Mouse (Mus musculus) kidney, postnatal 0 days (tissue): ENCODE results near the gene Gimap4. TPM values are rescaled to one million over a fixed set of nuclear protein-coding genes. Genes with fewer than 3 reads are reported as not detected.

ENCODE experiments used
- ATAC-seq: fragments of 200-750 bp; cut with Nextera tagmentation; replicated peaks from 2 replicates; pipeline ENCODE4 v1.8.0; 2017; ENCODE audit warnings: low read depth, moderate number of reproducible peaks, moderate TSS enrichment, moderate library complexity; ENCODE audit not compliant: low FRiP score
- DNase-seq: peaks from one replicate; pipeline ENCODE4 v3.0.0-alpha.2; 2016; ENCODE audit warnings: low spot score
- H3K27ac ChIP-seq: fragments of 300-500 bp; sonication (generic); 2 replicates; pipeline ENCODE4 v1.5.1; 2014; ENCODE audit warnings: mild to moderate bottlenecking
- H3K27me3 ChIP-seq: fragments of 300-500 bp; sonication (generic); 2 replicates; pipeline ENCODE4 v1.6.1; 2014; ENCODE audit warnings: low read length, mixed read lengths; ENCODE audit not compliant: insufficient read depth
- H3K36me3 ChIP-seq: fragments of 300-500 bp; sonication (generic); 2 replicates; pipeline ENCODE4 v1.6.1; 2014; ENCODE audit warnings: low read length, mixed read lengths; ENCODE audit not compliant: insufficient read depth
- H3K4me1 ChIP-seq: fragments of 300-500 bp; sonication (generic); replicated peaks from 2 replicates; pipeline ENCODE4 v1.6.1; 2014; ENCODE audit warnings: antibody characterized with exemption, low read length, mixed read lengths; ENCODE audit not compliant: insufficient read depth
- H3K4me2 ChIP-seq: fragments of 300-500 bp; sonication (generic); 2 replicates; pipeline ENCODE4 v1.6.1; 2014; ENCODE audit warnings: mild to moderate bottlenecking, low read length, moderate library complexity, mixed read lengths
- H3K4me3 ChIP-seq: fragments of 300-500 bp; sonication (generic); replicated peaks from 2 replicates; pipeline ENCODE4 v1.5.1; 2014; ENCODE audit warnings: low read depth, low read length
- H3K9ac ChIP-seq: fragments of 300-500 bp; sonication (generic); 2 replicates; pipeline ENCODE4 v1.6.1; 2014; ENCODE audit warnings: low read depth, low read length
- H3K9me3 ChIP-seq: fragments of 300-500 bp; sonication (generic); replicated peaks from 2 replicates; pipeline ENCODE4 v1.6.1; 2016; ENCODE audit warnings: low read length, inconsistent platforms, mixed read lengths
- CTCF ChIP-seq: IDR thresholded peaks from 2 replicates; pipeline ENCODE4 v1.5.1; 2016; ENCODE audit warnings: antibody characterized with exemption, low read depth, mild to moderate bottlenecking, moderate library complexity
- WGBS: fragments of 180-500 bp; shearing (Covaris S2); extraction: QIAGEN DNeasy Blood & Tissue Kit; methylation state at CpG from one replicate; pipeline ENCODE4 v1.1.7; 2014; 5-methylcytosine and 5-hydroxymethylcytosine counted together
- polyA plus RNA-seq: library from polyadenylated mRNA; unstranded; fragments of >200 nt; fragmentation: Nextera tagmentation; extraction: Ambion mirVana; gene quantifications from 2 replicates; pipeline ENCODE4 v1.2.1, GENCODE M21; 2015

Gimap4 gene
- polyA plus RNA-seq, 1 experiment from 2014 or later: 71.3 TPM

DNA sequence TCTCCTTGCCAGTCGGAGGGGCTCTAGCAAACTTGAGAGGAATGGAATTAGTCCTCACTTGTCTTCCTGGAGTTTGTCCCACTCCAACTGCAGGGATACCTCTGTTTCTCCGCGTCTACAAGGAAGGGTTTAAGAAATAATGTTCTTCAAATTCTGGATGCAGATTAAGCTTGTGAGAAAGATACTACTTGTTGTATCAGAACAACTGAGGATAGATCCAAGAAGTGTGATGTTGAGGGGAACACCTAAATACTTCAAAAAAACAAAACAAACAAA lies 55.4 kb downstream of the Gimap4 start:
- Histone ChIP-seq H3K27ac (peak overlapping the region; percentile 6; the same call in 1 of the 2 replicates), H3K4me3 (peak overlapping the region; percentile 8; the same call in 1 of the 2 replicates), H3K9me3 (no peaks in the 10 kb centered on the region), H3K9ac (no peak overlapping the region), H3K36me3 (no peaks in the 10 kb centered on the region), H3K4me2 (peak overlapping the region; percentile 41), H3K4me1 (peaks cover 4% of the 10 kb centered on the region; the same call in 1 of the 2 replicates), H3K27me3 (no peaks in the 10 kb centered on the region)
- no peak for DNase-seq
- no peak for TF ChIP-seq CTCF
- WGBS: 84% methylated on average over 3 of the region's 3 CpGs
- ATAC-seq: no peak

DNA sequence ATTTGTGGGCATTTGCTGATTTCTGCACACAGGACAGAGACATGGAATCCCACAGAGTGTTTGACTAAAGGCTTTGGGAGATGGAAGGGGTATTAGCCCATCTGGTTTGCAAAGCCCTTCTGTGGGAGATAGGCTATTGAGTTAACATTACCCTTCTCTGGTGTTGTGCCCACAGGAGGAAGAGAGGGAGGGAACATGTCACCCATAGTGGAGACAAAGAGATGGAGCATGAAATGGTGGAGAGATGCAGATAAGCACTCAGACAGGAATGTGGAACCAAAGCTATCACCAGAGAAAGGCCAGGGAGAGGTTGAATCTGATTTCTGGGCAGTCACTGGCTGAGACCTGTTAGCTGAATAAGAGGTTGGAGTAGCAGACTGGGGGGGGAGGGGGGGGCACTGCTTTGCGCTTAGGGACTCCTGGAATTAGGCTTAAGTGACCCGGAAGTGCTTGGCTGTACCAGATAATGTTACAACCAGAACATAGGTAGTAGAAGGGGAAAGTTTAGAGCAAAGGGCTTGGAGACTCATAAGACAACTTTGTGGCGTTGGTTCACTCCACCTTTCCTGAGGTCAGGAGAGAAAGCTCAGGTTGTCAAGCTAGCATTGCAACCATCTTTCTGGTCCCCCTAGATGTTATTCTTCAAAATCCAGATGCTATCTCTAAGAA lies 56.3 kb downstream of the Gimap4 start:
- TF ChIP-seq CTCF: no peak
- no peaks in the 10 kb centered on the region for H3K27me3 ChIP-seq
- H3K4me2 ChIP-seq: peak overlapping the region; percentile 41
- H3K4me3 ChIP-seq: no peak overlapping the region
- H3K4me1 ChIP-seq: peaks cover 4% of the 10 kb centered on the region; the same call in 1 of the 2 replicates
- peak overlapping the region; percentile 70 for H3K27ac ChIP-seq
- ATAC-seq (no peak), DNase-seq (no peak)
- WGBS: 64% methylated on average over 3 of the region's 3 CpGs
- H3K36me3 ChIP-seq: no peaks in the 10 kb centered on the region
- H3K9ac ChIP-seq: no peak overlapping the region
- no peaks in the 10 kb centered on the region for H3K9me3 ChIP-seq

DNA sequence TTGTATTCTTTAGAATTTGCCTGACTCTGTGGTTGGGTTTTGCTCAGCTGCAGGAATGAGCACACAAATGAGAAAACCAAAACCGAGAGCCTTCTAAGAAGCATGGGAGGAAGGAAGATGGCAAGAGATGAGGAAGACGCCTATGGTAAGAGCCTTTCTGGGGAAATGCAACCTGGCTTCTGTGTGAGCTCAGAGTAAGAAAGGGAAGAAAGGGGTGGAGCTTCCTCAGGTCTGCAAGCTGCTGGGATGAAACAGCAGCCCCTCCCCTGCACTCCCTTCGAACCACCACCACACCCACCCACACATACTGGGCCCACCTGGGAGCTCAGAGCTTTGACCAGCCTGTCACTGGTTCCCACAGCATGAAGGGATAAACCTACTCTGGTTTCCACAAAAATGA lies 56.9 kb downstream of the Gimap4 start:
- WGBS: 31% methylated on average over 3 of the region's 3 CpGs
- Histone ChIP-seq H3K4me2 (peak overlapping the region; percentile 25; the same call in 1 of the 2 replicates), H3K9me3 (no peaks in the 10 kb centered on the region), H3K4me1 (peaks cover 4% of the 10 kb centered on the region; the same call in 1 of the 2 replicates), H3K4me3 (no peak overlapping the region), H3K36me3 (no peaks in the 10 kb centered on the region), H3K9ac (no peak overlapping the region), H3K27me3 (no peaks in the 10 kb centered on the region), H3K27ac (peak overlapping the region; percentile 70)
- no peak for DNase-seq
- TF ChIP-seq CTCF: no peak
- no peak for ATAC-seq

Other genes starting within 250 kb of the Gimap4 start
- 27.9 and 33.4 TPM in 2 replicates for gene Zfp467, start 238.7 kb upstream of the Gimap4 start, polyA plus RNA-seq
- 0.46 and 0.64 TPM in 2 replicates for gene Sspo, start 236.3 kb upstream of the Gimap4 start, polyA plus RNA-seq
- gene Atp6v0e2, start 146.9 kb upstream of the Gimap4 start, polyA plus RNA-seq: 31.1 and 34.6 TPM in 2 replicates
- gene Lrrc61, start 129.8 kb upstream of the Gimap4 start, polyA plus RNA-seq: 11.5 and 11.9 TPM in 2 replicates
- gene Rarres2, start 111.8 kb upstream of the Gimap4 start, polyA plus RNA-seq: 66.8 and 80.3 TPM in 2 replicates
- 0.38 TPM in 1 of 2 replicates, not detected in the other for gene Gm45021, start 94.9 kb upstream of the Gimap4 start, polyA plus RNA-seq
- gene Repin1, start 90.7 kb upstream of the Gimap4 start, polyA plus RNA-seq: 37.4 and 43.5 TPM in 2 replicates
- gene Gm44965, start 90.6 kb upstream of the Gimap4 start, polyA plus RNA-seq: not detected in 2 replicates
- 6.4 and 7.7 TPM in 2 replicates for gene Zfp775, start 82.5 kb upstream of the Gimap4 start, polyA plus RNA-seq
- gene AI854703, start 57.8 kb upstream of the Gimap4 start, polyA plus RNA-seq: 7.1 and 7.9 TPM in 2 replicates
- 4.2 and 4.5 TPM in 2 replicates for gene Gimap8, start 37.3 kb upstream of the Gimap4 start, polyA plus RNA-seq
- gene Gimap9, start 8.4 kb upstream of the Gimap4 start, polyA plus RNA-seq: 13.7 and 15.2 TPM in 2 replicates
- 60.1 and 60.6 TPM in 2 replicates for gene Gimap6, start 23.7 kb downstream of the Gimap4 start, polyA plus RNA-seq
- 2.7 and 3.2 TPM in 2 replicates for gene Gm28053, start 34.1 kb downstream of the Gimap4 start, polyA plus RNA-seq
- 0.10 and 0.14 TPM in 2 replicates for gene Gimap7, start 34.1 kb downstream of the Gimap4 start, polyA plus RNA-seq
- gene Gimap1, start 54.5 kb downstream of the Gimap4 start, polyA plus RNA-seq: 26.8 and 29.7 TPM in 2 replicates
- gene Gimap5, start 61.6 kb downstream of the Gimap4 start, polyA plus RNA-seq: 26.4 and 32.2 TPM in 2 replicates
- 0.13 and 0.17 TPM in 2 replicates for gene Gimap3, start 86.3 kb downstream of the Gimap4 start, polyA plus RNA-seq
- gene Tmem176a, start 156.4 kb downstream of the Gimap4 start, polyA plus RNA-seq: 315 and 333 TPM in 2 replicates
- 669 and 685 TPM in 2 replicates for gene Tmem176b, start 156.9 kb downstream of the Gimap4 start, polyA plus RNA-seq
- gene Aoc1, start 188.3 kb downstream of the Gimap4 start, polyA plus RNA-seq: 9.9 and 11.0 TPM in 2 replicates
- not detected in 2 replicates for gene 1600015I10Rik, start 245.3 kb downstream of the Gimap4 start, polyA plus RNA-seq